Mouse (Mus musculus) olfactory bulb, adult 2 months (tissue): ENCODE measurements around the gene Hmgcr. TPM values are rescaled to one million over a fixed set of nuclear protein-coding genes. Genes with fewer than 3 reads are reported as not detected.

Experiments
- H3K27ac ChIP-seq: fragments of 200-500 bp; 2 replicates; pipeline ENCODE4 v1.5.1; 2012; ENCODE audit warnings: low read depth, low read length; ENCODE audit not compliant: insufficient read depth
- H3K4me1 ChIP-seq: fragments of 200-500 bp; 2 replicates; pipeline ENCODE4 v1.6.1; 2012; ENCODE audit warnings: low read length; ENCODE audit not compliant: control insufficient read depth, insufficient read depth
- H3K4me3 ChIP-seq: fragments of 200-500 bp; 2 replicates; pipeline ENCODE4 v1.5.1; 2012; ENCODE audit warnings: mild to moderate bottlenecking, low read depth, low read length, moderate library complexity; ENCODE audit not compliant: insufficient read depth
- CTCF ChIP-seq: fragments of 200-500 bp; IDR thresholded peaks from 2 replicates; pipeline ENCODE4 v1.5.1; 2012; ENCODE audit warnings: low read depth, mild to moderate bottlenecking, low read length, moderate library complexity; ENCODE audit not compliant: insufficient read depth
- POLR2A ChIP-seq: fragments of 200-500 bp; IDR thresholded peaks from 2 replicates; pipeline ENCODE4 v1.6.1; 2012; ENCODE audit warnings: mild to moderate bottlenecking, low read depth, low read length, moderate library complexity; ENCODE audit not compliant: insufficient read depth
- WGBS: fragments of 180-500 bp; shearing (Covaris S2); methylation state at CpG from one replicate; pipeline ENCODE4 v1.1.7; 2018; 5-methylcytosine and 5-hydroxymethylcytosine counted together
- polyA plus RNA-seq: library from polyadenylated mRNA; stranded (reverse); fragments of >200 nt; gene quantifications from 2 replicates; pipeline ENCODE4 v1.2.4, GENCODE M21; 2012; ENCODE audit warnings: low replicate concordance; ENCODE audit not compliant: missing spikeins, insufficient read depth, insufficient read length

Hmgcr gene
- not detected in 2 replicates for polyA plus RNA-seq

GRCm38 (mm10) chr13:96670406-96671077, at the start of gene Hmgcr:
TSS of gene Hmgcr (minus strand) at chr13:96670936.
- H3K27ac ChIP-seq = peak within 1 kb of the TSS; percentile 72
- TF ChIP-seq POLR2A (peak; percentile 79), CTCF (no peak)
- peak within 1 kb of the TSS; percentile 71 for H3K4me3 ChIP-seq
- WGBS = under 1% methylated on average over 70 of the region's 70 CpGs
- H3K4me1 ChIP-seq = peaks cover 11% of the 10 kb centered on the region; the same call in 1 of the 2 replicates

GRCm38 (mm10) chr13:96720003-96720402, 49.3 kb upstream of the Hmgcr start:
- WGBS = 91% methylated on average over 2 of the region's 2 CpGs
- H3K4me3 ChIP-seq = no peak overlapping the region
- TF ChIP-seq POLR2A (no peak), CTCF (no peak)

GRCm38 (mm10) chr13:96717821-96718220, 47.1 kb upstream of the Hmgcr start:
- TF ChIP-seq POLR2A (no peak), CTCF (no peak)
- Histone ChIP-seq H3K4me3 (no peak overlapping the region), H3K4me1 (no peaks in the 10 kb centered on the region), H3K27ac (no peak overlapping the region)
- 57% methylated on average over 1 of the region's 1 CpGs for WGBS

More at GRCm38 (mm10) chr13:96720003-96720402, 49.3 kb upstream of the Hmgcr start:
- H3K4me1 ChIP-seq = no peaks in the 10 kb centered on the region
- no peak overlapping the region for H3K27ac ChIP-seq

GRCm38 (mm10) chr13:96716311-96716710, 45.6 kb upstream of the Hmgcr start:
- H3K4me3 ChIP-seq = no peak overlapping the region
- H3K4me1 ChIP-seq = no peaks in the 10 kb centered on the region
- WGBS = 97% methylated on average over 2 of the region's 2 CpGs
- no peak for TF ChIP-seq CTCF
- no peak for TF ChIP-seq POLR2A
- no peak overlapping the region for H3K27ac ChIP-seq

GRCm38 (mm10) chr13:96709269-96710233, 38.8 kb upstream of the Hmgcr start:
- H3K4me1 ChIP-seq = no peaks in the 10 kb centered on the region
- no peak overlapping the region for H3K27ac ChIP-seq
- TF ChIP-seq POLR2A = no peak
- 82% methylated on average over 8 of the region's 8 CpGs for WGBS
- no peak overlapping the region for H3K4me3 ChIP-seq

GRCm38 (mm10) chr13:96702567-96703278, 32.0 kb upstream of the Hmgcr start:
- Histone ChIP-seq H3K27ac (no peak overlapping the region), H3K4me1 (no peaks in the 10 kb centered on the region)

GRCm38 (mm10) chr13:96697805-96698586, 27.3 kb upstream of the Hmgcr start:
- 69% methylated on average over 8 of the region's 8 CpGs for WGBS
- Histone ChIP-seq H3K4me3 (no peak overlapping the region), H3K4me1 (no peaks in the 10 kb centered on the region), H3K27ac (no peak overlapping the region)
- TF ChIP-seq POLR2A (no peak), CTCF (no peak)

More at GRCm38 (mm10) chr13:96702567-96703278, 32.0 kb upstream of the Hmgcr start:
- no peak overlapping the region for H3K4me3 ChIP-seq
- WGBS = 85% methylated on average over 9 of the region's 9 CpGs
- TF ChIP-seq CTCF (no peak), POLR2A (no peak)

GRCm38 (mm10) chr13:96695428-96695827, 24.7 kb upstream of the Hmgcr start:
- 96% methylated on average over 2 of the region's 2 CpGs for WGBS
- TF ChIP-seq POLR2A (no peak), CTCF (no peak)
- Histone ChIP-seq H3K4me1 (no peaks in the 10 kb centered on the region), H3K27ac (no peak overlapping the region), H3K4me3 (no peak overlapping the region)
